Mouse (Mus musculus): Measurements from ENCODE around the gene Ppid.

DNA sequence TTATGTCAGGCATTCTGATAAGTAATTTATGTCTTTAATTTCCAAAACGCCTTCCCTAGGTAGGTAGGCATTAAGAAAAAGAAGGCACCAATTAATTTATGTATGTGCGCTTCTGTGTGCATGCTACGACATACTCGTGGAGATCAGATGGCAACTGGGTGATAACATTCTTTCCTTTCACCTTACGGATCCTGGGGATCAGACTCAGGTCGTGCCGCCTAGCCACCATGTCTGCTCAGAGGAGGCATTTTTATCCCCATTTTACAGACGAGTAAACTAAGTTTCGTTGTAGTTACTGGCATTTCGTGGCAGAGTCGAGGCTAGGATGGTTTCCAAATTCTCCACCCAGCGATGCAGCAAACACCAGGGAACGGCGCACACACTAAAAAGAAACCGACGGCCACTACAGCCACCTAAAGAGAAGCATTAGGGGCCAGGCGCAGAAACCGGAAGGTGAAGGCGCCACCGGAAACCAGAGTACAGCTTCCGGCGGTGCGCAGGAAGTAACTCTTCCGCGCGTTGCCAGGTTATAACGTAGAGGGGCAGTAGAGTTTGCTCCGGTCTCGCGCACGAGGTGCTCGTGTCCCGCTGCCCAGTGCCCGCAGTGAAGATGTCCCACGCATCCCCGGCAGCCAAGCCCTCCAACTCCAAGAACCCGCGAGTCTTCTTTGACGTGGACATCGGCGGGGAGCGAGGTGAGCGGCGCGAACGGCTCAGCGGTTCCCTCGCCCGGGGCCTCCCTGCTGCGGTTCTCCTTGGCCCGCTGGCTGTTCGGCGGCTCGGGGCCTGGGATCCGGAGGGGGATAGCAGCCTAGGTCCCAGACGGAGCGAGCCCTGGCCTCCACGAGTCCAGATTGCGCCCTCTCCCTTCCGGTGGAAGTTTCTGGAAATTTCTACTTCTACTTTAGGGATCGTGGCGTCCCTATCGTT lies at the start of gene Ppid:
- no peak for TF ChIP-seq CTCF (conservative IDR thresholded peaks at IDR 0.05; ENCODE audit: insufficient read depth, insufficient read length, low read depth, low read length)
- peak; percentile 73 for TF ChIP-seq POLR2A (IDR thresholded peaks at IDR 0.05; ENCODE audit: low read depth, low read length)

Measured in kidney, adult 2 months (tissue).